Comparison of ENCODE assay signal across 16 mouse cellular contexts in the genomic region with DNA sequence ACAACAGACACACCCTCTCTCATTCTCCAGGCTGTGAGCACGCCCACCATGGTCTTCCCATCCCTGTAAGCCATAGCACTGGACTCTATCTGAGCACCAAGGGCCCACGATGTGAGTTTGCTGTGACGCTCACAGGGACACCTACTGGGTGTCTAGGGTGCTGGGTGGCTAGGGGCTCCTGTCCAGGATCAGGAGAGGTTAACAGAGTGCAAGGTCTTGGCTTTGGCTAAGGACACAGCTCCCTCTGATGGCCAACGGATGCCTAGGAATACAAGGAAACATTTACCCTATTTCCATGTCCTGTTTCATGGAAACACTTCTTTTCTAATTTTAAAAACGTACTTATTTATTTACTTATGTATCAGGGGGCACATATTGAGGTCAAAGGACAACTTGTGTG. TPM values are rescaled to one million over a fixed set of nuclear protein-coding genes. Genes with fewer than 3 reads are reported as not detected.
DNase-seq lines count a peak whose midpoint lies in the region; ATAC-seq and TF ChIP-seq lines count a peak whose summit lies in the region.
"Had no signal": no experiment of that assay in that cellular context is flagged by ENCODE, and none has a peak within 500 bp of the region (broad histone marks: within the 10 kb centered on the region; RNA-seq: fewer than 3 reads in every experiment).

No protein-coding gene starts in this region.

- no peak for TF ChIP-seq POLR2A in cerebellum, adult 2 months (IDR thresholded peaks at IDR 0.05; ENCODE audit: borderline replicate concordance, insufficient read depth, low read length)

- no peak overlapping the region for H3K4me2 ChIP-seq in kidney, embryonic 14.5 days (replicated peaks; ENCODE audit: low read depth, low read length)
- no peak overlapping the region for H3K4me2 ChIP-seq in midbrain, embryonic 11.5 days
- no peak overlapping the region for H3K4me2 ChIP-seq in midbrain, embryonic 15.5 days
- H3K4me2 ChIP-seq: embryonic facial prominence, embryonic 15.5 days; stomach, embryonic 15.5 days had no signal

- peaks cover 23% of the 10 kb centered on the region for H3K4me1 ChIP-seq in cerebellum, adult 2 months (ENCODE audit: control insufficient read depth, insufficient read depth, low read length)
- H3K4me1 ChIP-seq in kidney, embryonic 14.5 days (ENCODE audit: control insufficient read depth, insufficient read depth, low read length): peaks cover 34% of the 10 kb centered on the region
- peaks cover 8% of the 10 kb centered on the region; the same call in 1 of the 2 replicates for H3K4me1 ChIP-seq in midbrain, embryonic 11.5 days (ENCODE audit: control insufficient read depth, insufficient read depth, low read length)
- peaks cover 13% of the 10 kb centered on the region for H3K4me1 ChIP-seq in midbrain, embryonic 15.5 days

- H3K9ac ChIP-seq in kidney, embryonic 14.5 days (ENCODE audit: low read depth, low read length): no peak overlapping the region
- no peak overlapping the region for H3K9ac ChIP-seq in midbrain, embryonic 11.5 days (ENCODE audit: low read length)
- no peak overlapping the region for H3K9ac ChIP-seq in midbrain, embryonic 15.5 days
- H3K9ac ChIP-seq: embryonic facial prominence, embryonic 15.5 days; stomach, embryonic 15.5 days had no signal

- no peak overlapping the region for H3K4me3 ChIP-seq in cerebellum, adult 2 months (replicated peaks; ENCODE audit: insufficient read depth, low read depth, low read length)
- H3K4me3 ChIP-seq in kidney, embryonic 14.5 days (ENCODE audit: low read length): no peak overlapping the region
- H3K4me3 ChIP-seq in midbrain, embryonic 11.5 days (ENCODE audit: low read depth, low read length): no peak overlapping the region
- H3K4me3 ChIP-seq in midbrain, embryonic 15.5 days: no peak overlapping the region
- H3K4me3 ChIP-seq: embryonic facial prominence, embryonic 15.5 days; stomach, embryonic 15.5 days had no signal

- ATAC-seq in kidney, embryonic 14.5 days (ENCODE audit: low FRiP score, low TSS enrichment): no peak
- ATAC-seq in midbrain, embryonic 11.5 days (ENCODE audit: low FRiP score): peak; percentile 13; the same call in 1 of the 2 replicates
- no peak for ATAC-seq in midbrain, embryonic 15.5 days (replicated peaks)
- ATAC-seq: inflammation-experienced regulatory T-cells, adult 6 months had no signal

- no peaks in the 10 kb centered on the region for H3K36me3 ChIP-seq in kidney, embryonic 14.5 days (ENCODE audit: control insufficient read depth, insufficient read depth, low read length)
- H3K36me3 ChIP-seq in midbrain, embryonic 11.5 days (ENCODE audit: control insufficient read depth, insufficient read depth, low read length): no peaks in the 10 kb centered on the region
- H3K36me3 ChIP-seq in midbrain, embryonic 15.5 days (replicated peaks): no peaks in the 10 kb centered on the region
- H3K36me3 ChIP-seq: embryonic facial prominence, embryonic 15.5 days; stomach, embryonic 15.5 days had no signal

- WGBS in cerebellum, adult 2 months: 73% methylated on average over 5 of the region's 5 CpGs
- WGBS in kidney, embryonic 14.5 days: 55% methylated on average over 5 of the region's 5 CpGs
- 50% methylated on average over 5 of the region's 5 CpGs for WGBS in midbrain, embryonic 11.5 days
- 45% methylated on average over 5 of the region's 5 CpGs for WGBS in midbrain, embryonic 15.5 days

- H3K27ac ChIP-seq in cerebellum, adult 2 months (ENCODE audit: insufficient read depth, low read length): no peak overlapping the region
- H3K27ac ChIP-seq in kidney, embryonic 14.5 days (ENCODE audit: low read depth, low read length): peak overlapping the region; percentile 37; the same call in 1 of the 2 replicates
- H3K27ac ChIP-seq in midbrain, embryonic 11.5 days (ENCODE audit: low read depth, low read length): no peak overlapping the region
- no peak overlapping the region for H3K27ac ChIP-seq in midbrain, embryonic 15.5 days
- H3K27ac ChIP-seq: embryonic facial prominence, embryonic 15.5 days; stomach, embryonic 15.5 days had no signal

- H3K9me3 ChIP-seq in kidney, embryonic 14.5 days (ENCODE audit: control insufficient read depth, low read length): no peaks in the 10 kb centered on the region
- no peaks in the 10 kb centered on the region for H3K9me3 ChIP-seq in midbrain, embryonic 11.5 days (ENCODE audit: control insufficient read depth, low read length)
- no peaks in the 10 kb centered on the region for H3K9me3 ChIP-seq in midbrain, embryonic 15.5 days
- H3K9me3 ChIP-seq: embryonic facial prominence, embryonic 15.5 days; stomach, embryonic 15.5 days had no signal

- H3K27me3 ChIP-seq in cerebellum, adult 2 months (ENCODE audit: control insufficient read depth, insufficient read depth, low read length): no peaks in the 10 kb centered on the region
- H3K27me3 ChIP-seq in kidney, embryonic 14.5 days (ENCODE audit: control insufficient read depth, insufficient read depth, low read length): no peaks in the 10 kb centered on the region
- H3K27me3 ChIP-seq in midbrain, embryonic 11.5 days (ENCODE audit: control insufficient read depth, insufficient read depth, low read length): no peaks in the 10 kb centered on the region
- H3K27me3 ChIP-seq in midbrain, embryonic 15.5 days (replicated peaks): no peaks in the 10 kb centered on the region
- H3K27me3 ChIP-seq: embryonic facial prominence, embryonic 15.5 days; Patski; stomach, embryonic 15.5 days had no signal

- no peak for DNase-seq in cerebellum, adult 2 months
- DNase-seq in cerebellum, postnatal 25 days: no peak
- no peak for DNase-seq in kidney, adult 8-10 months
- no peak for DNase-seq in midbrain, embryonic 11.5 days (ENCODE audit: low spot score, missing footprints)
- no peak for DNase-seq in yolk sac, embryonic 10.5 days (ENCODE audit: low spot score)
- DNase-seq in urinary bladder, postnatal 25 days (ENCODE audit: low spot score): no peak
- DNase-seq: cerebellum, postnatal 10 days; lung, adult 2 months; right cerebral cortex, postnatal 25 days had no signal

- peak; percentile 15; the same call in 1 of the 2 replicates for TF ChIP-seq CTCF in cerebellum, adult 2 months (IDR thresholded peaks at IDR 0.05; ENCODE audit: borderline replicate concordance, insufficient read depth, low read depth, low read length)

RNA-seq across cellular contexts. Expression of a gene that starts 5.2 kb away (rescaled TPM):
- polyA plus RNA-seq in cerebellum, adult 2 months (2012; rRNA removed): 0.57 and 0.60 TPM in 2 replicates
- 0.20 and 0.51 TPM in 2 replicates for polyA plus RNA-seq in kidney, embryonic 14.5 days (2014; fragmentation: Nextera tagmentation; extraction: Ambion mirVana)
- polyA plus RNA-seq in midbrain, embryonic 11.5 days (2014; fragmentation: Nextera tagmentation; extraction: Ambion mirVana): 0.18 and 0.23 TPM in 2 replicates
- 0.33 and 0.37 TPM in 2 replicates for polyA plus RNA-seq in midbrain, embryonic 15.5 days (2015; fragmentation: Nextera tagmentation; extraction: Ambion mirVana)
- polyA plus RNA-seq: inflammation-experienced regulatory T-cells, adult 6 months had no signal

RNA-seq across cellular contexts. Expression of a gene that starts 27.5 kb away (rescaled TPM):
- 20.9 and 21.9 TPM in 2 replicates for polyA plus RNA-seq in cerebellum, adult 2 months (2012; rRNA removed)
- polyA plus RNA-seq in kidney, embryonic 14.5 days (2014; fragmentation: Nextera tagmentation; extraction: Ambion mirVana): 4.8 and 10.4 TPM in 2 replicates
- 3.5 and 3.7 TPM in 2 replicates for polyA plus RNA-seq in midbrain, embryonic 11.5 days (2014; fragmentation: Nextera tagmentation; extraction: Ambion mirVana)
- 18.5 and 19.0 TPM in 2 replicates for polyA plus RNA-seq in midbrain, embryonic 15.5 days (2015; fragmentation: Nextera tagmentation; extraction: Ambion mirVana)

RNA-seq across cellular contexts. Expression of a gene that starts 31.2 kb away (rescaled TPM):
- 19.2 and 22.0 TPM in 2 replicates for polyA plus RNA-seq in cerebellum, adult 2 months (2012; rRNA removed)
- 7.9 and 15.4 TPM in 2 replicates for polyA plus RNA-seq in kidney, embryonic 14.5 days (2014; fragmentation: Nextera tagmentation; extraction: Ambion mirVana)
- 10.1 and 11.1 TPM in 2 replicates for polyA plus RNA-seq in midbrain, embryonic 11.5 days (2014; fragmentation: Nextera tagmentation; extraction: Ambion mirVana)
- polyA plus RNA-seq in midbrain, embryonic 15.5 days (2015; fragmentation: Nextera tagmentation; extraction: Ambion mirVana): 20.6 and 23.8 TPM in 2 replicates

RNA-seq across cellular contexts. Expression of a gene that starts 48.8 kb away (rescaled TPM):
- polyA plus RNA-seq in cerebellum, adult 2 months (2012; rRNA removed): 0.73 and 1.1 TPM in 2 replicates
- 0.15 TPM in 1 of 2 replicates, not detected in the other for polyA plus RNA-seq in kidney, embryonic 14.5 days (2014; fragmentation: Nextera tagmentation; extraction: Ambion mirVana)
- polyA plus RNA-seq in midbrain, embryonic 11.5 days (2014; fragmentation: Nextera tagmentation; extraction: Ambion mirVana): 0.07 TPM in 1 of 2 replicates, not detected in the other
- 0.15 and 0.41 TPM in 2 replicates for polyA plus RNA-seq in midbrain, embryonic 15.5 days (2015; fragmentation: Nextera tagmentation; extraction: Ambion mirVana)
- polyA plus RNA-seq: C2C12; embryonic facial prominence, embryonic 15.5 days had no signal
